Mouse (Mus musculus) brain, embryonic 14.5 days (tissue): ENCODE results near the gene Nrgn.

Experiments
- CTCF ChIP-seq: fragments of 200-500 bp; IDR thresholded peaks from 2 replicates; pipeline ENCODE4 v1.5.1; 2012; ENCODE audit warnings: inconsistent platforms, mild to moderate bottlenecking, moderate library complexity, borderline replicate concordance; ENCODE audit not compliant: insufficient read depth, insufficient read length; ENCODE audit errors: extremely low read depth
- POLR2A ChIP-seq: fragments of 200-500 bp; IDR thresholded peaks from 2 replicates; pipeline ENCODE4 v1.6.1; 2012; ENCODE audit warnings: mild to moderate bottlenecking, inconsistent platforms, borderline replicate concordance; ENCODE audit not compliant: poor library complexity, insufficient read depth, insufficient read length, severe bottlenecking; ENCODE audit errors: extremely low read depth

- TF ChIP-seq CTCF (no peak), POLR2A (no peak)
Observed at GRCm38 (mm10) chr9:37595570-37595969, 42.9 kb upstream of the Nrgn start.
